Mouse (Mus musculus) gastrocnemius, postnatal 25 days (tissue): ENCODE measurements around the gene Zc3h15. TPM values are rescaled to one million over a fixed set of nuclear protein-coding genes. Genes with fewer than 3 reads are reported as not detected.
"Not testable (repeated sequence)": the region's sequence is repeated elsewhere in the genome, so short reads cannot be mapped to it uniquely, and the experiment has no call there.

Experiments
- DNase-seq: peaks from one replicate; pipeline ENCODE4 v3.0.0; 2022
- long read RNA-seq, 2 experiments: library from polyadenylated mRNA; stranded (forward); transcript quantifications; one replicate each; pipeline ENCODE4 v2.0.0; 2021
- total RNA-seq, 2 experiments: library from RNA; stranded (reverse); gene quantifications; 1 replicate in 1 of 2; 2 replicates in 1 of 2; pipeline ENCODE4 v1.2.3; 2021

The Zc3h15 gene
- 10 to 100 TPM; 50.4 to 57.5 TPM for total RNA-seq
- long read RNA-seq, experiment 1, transcript Zc3h15-201 (10 exons, 2,111 nt) = major isoform, 48 of 55 reads
- long read RNA-seq, experiment 1, partial matches to known transcripts = 7 of 55 reads
- long read RNA-seq, experiment 1, other reads (novel, unspliced or antisense) = 0 of 55 reads
- long read RNA-seq, experiment 2, transcript Zc3h15-201 (10 exons, 2,111 nt) = major isoform, 60 of 67 reads
- long read RNA-seq, experiment 2, partial matches to known transcripts = 6 of 67 reads
- long read RNA-seq, experiment 2, other reads (novel, unspliced or antisense) = 1 of 67 reads

DNA sequence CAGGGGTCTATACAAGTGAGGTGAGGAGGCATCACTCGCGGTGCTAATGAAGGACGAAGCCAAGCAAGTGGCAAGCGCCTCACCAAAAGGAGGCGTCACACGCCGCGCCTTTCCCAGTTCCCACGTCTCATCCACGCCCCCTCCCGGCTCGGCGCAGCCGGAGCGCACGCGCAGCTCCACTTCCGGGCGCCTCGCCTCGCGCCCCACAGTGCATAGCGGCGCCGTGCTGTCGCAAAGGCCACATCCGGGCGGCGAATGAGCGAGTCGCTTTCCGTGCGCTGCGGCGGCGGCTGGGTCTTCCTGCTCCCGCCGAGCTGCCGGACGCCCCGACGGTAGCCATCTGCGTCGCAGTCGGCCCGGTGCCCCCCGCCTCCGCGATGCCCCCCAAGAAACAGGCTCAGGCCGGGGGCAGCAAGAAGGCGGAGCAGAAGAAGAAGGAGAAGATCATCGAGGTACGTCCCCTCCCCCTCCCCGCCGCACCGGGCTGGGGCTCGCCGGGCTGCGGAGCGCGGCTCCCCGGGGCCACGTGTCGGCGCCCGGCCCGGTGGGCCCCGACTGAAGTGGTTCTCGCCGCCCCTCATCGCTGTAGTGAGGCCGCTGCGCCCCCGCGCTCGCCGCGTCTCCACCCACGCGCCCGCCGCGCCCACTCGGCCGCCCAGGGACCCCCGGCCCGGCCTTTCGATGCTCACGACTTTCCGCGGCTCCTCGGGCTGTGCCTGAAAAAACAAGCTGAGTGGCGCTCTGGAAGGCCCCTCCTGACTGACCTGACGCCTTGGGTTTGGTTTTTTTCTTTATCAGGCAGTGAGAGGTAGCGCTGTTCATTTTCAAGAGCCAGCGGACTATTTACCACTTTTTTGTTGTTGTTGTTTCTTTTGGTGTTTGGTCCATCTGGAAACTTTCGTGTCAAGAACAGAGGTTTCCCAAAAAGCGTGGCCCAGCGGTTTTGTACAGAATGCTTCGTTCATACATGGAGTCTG is at the start of gene Zc3h15:
Gene Zc3h15 (plus strand): TSS at position 160 of the 977 bp plus-strand sequence.
- peak; percentile 92 for DNase-seq

DNA sequence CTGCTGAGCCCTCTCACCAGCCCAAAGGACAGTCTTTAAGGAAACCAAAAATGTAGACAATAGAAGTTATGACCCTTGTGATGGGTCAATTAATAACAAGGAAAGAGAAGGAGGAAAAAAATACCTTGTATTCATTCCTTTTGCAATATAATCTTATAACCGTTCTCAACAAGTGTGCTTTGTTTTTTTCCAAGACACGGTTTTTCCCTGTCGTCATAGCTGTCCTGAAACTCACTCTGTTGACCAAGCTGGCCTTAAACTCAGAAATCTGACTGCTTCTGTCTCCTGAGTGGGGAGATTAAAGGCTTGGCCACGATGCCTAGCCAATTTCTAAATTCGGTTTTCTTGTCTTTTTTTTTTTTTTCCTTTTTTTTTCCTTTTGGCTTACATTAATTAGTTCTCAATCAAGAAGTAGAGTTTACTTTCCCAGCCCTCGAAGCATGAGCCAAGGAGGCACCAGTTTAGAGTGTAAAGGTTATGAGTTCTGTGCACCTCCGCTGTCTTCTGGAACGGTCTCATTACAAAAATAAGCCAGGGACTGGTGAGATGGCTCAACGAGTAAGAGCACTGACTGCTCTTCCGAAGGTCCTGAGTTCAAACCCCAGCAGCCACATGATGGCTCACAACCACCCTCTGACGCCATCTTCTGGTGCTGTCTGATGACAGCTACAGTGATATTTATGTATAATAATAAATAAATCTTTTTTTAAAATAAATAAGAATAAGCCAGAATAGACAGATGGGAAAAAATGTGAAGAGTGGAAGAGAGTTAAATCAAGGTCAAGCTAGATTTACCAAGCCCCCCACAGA is 23.5 kb upstream of the Zc3h15 start:
- DNase-seq = no peak

GRCm38 (mm10) chr2:83621511-83621910 is 22.7 kb upstream of the Zc3h15 start:
- no peak for DNase-seq

DNA sequence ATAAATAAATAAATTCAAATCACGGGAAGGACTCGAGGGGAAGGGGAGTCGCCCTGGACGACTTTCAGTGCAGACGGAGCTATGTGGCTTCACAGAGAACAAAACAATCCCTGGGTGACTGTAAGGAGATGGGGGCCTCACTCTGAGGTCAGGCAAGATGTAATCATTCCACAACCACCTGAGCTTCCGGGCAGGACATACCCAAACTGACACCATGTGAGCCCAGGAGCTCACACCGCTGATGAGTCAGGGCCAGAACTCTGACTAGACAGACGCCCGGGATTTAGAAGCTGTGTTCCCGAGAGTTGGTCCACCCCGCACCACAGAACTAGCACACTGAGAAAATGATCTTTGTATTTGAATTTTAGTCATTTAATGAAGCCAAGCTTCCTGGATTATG is 21.4 kb upstream of the Zc3h15 start:
- no peak for DNase-seq

GRCm38 (mm10) chr2:83624045-83624444 is 20.2 kb upstream of the Zc3h15 start:
- no peak for DNase-seq

GRCm38 (mm10) chr2:83625226-83626108 is 18.8 kb upstream of the Zc3h15 start:
- DNase-seq = peak; percentile 19

DNA sequence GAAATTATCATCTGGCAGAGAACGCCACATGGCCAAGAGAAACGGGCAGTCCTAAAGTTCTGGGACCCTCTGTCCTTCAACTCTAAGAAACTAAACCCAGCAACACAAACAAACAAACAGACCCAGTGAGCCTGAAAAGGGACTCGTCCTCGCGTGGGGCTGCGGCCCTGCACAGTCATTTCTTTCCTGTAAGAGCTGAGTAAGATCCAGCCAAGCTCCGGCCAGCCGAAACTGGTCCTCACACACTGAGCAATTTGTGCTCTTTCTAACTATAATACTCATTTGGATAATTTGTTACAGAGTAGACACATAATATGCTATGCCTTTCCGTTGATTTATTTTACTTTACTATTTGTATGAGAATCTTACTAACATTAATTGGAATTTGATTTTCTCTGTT is 17.4 kb upstream of the Zc3h15 start:
- DNase-seq = no peak

GRCm38 (mm10) chr2:83627495-83627894 is 16.7 kb upstream of the Zc3h15 start:
- no peak for DNase-seq

- no peak for DNase-seq
These were observed 16.3 kb upstream of the Zc3h15 start for GRCm38 (mm10) chr2:83627932-83628331.

- no peak for DNase-seq
These were observed 2.2 kb upstream of the Zc3h15 start for GRCm38 (mm10) chr2:83641993-83642392.

DNA sequence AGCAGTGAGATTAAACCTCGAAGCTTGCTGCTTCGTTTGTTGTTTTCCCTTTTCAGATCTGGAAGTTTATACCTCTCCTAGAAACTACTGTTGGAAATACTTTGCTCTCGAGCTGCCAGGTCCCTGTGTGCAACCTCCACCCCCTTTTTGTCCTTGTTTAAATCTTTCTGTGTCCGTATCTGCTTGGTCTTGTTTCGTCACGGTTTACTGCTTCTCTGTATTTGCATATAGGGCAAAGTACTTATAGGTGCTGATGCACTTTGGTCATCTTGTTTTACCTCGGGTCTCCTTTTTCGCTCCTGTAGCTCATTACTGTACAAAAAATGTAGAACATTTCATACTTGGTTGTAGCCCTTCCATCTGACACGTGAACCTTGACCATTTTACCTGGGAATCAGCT is 4.7 kb downstream of the Zc3h15 start:
- DNase-seq = no peak

GRCm38 (mm10) chr2:83652606-83653005 is 8.4 kb downstream of the Zc3h15 start:
- DNase-seq = no peak

GRCm38 (mm10) chr2:83659279-83659678 is 15.0 kb downstream of the Zc3h15 start:
- no peak for DNase-seq

- no peak for DNase-seq
These were observed 15.9 kb downstream of the Zc3h15 start for GRCm38 (mm10) chr2:83660114-83660513.

- DNase-seq = no peak
These were observed 17.1 kb downstream of the Zc3h15 start for GRCm38 (mm10) chr2:83661351-83661750.

GRCm38 (mm10) chr2:83665051-83665450 is 20.8 kb downstream of the Zc3h15 start:
- not testable (repeated sequence) for DNase-seq

DNA sequence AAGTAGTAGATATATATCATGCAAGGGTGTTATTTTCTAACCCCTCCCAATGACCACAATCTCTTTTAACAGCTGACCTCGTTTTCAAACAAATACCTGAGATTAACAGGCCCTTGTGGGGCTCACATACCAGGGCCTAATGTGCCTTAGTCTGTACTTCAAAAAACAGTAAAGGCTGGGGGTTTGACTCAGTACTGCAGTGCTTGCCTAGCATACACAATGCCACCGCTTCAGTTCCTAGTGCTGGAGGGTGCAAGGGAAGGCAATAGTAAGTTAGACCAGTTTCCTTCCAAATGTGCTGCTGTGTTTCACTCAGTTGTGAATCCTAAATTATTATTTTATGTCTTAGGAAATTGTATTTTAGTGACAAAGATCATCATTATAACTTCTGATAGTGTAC is 23.2 kb downstream of the Zc3h15 start:
- DNase-seq = no peak

DNA sequence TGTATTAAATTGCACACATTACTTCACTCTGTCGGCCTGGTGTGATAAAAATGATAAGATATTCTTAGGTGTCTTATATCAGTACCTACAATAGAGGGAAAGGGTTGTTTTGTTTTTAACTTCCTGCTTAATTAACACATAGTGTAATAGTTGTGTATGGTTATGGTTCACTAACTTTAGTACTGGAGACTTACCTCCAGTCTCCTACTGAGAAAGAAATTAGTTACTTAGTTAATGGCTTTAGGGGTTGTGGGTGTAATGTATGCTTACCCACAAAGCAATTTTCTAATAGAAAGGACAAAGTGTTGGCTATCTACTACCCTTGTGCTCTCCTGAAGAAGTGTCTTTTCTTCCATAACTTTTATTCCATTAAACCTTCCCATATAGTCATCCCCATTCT is 23.8 kb downstream of the Zc3h15 start:
- DNase-seq = no peak

DNA sequence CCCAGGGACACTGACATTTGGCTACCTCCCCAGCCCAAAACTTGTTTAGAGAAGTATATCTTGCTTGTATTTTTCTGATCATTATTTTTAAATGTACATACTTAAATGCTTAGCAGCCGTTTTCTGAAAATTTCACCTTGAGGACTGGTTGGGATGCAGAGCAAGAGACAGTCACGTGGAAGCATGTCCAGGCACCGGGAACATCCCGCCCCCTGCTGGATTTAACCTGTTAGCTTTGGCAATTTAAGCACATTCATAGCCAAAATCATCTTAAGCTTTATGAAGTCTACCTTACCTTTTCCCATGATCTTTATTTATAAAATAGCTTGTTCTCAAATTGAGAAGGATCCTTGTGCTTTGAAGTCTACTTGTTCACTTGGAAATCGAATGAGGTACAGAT is 25.8 kb downstream of the Zc3h15 start:
- DNase-seq = no peak

DNA sequence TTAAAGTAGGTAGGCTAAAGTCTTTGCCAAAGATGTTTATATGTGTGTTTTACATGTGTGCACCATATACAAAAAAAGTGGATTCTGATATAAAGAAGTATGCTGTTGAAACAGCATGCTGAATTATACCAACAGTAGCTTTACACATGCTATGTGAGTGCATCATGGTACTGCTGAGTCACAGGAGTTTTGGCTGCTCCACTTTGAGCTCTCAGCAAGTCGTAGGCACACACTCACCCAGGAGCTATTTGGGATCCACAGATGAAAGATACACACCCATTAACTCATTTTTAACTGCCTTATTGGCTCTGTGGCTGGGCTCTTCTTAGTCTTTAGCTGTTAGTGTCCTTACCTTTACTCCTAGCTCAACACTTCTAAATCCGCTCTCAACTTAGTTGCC is 27.6 kb downstream of the Zc3h15 start:
- DNase-seq = no peak

DNA sequence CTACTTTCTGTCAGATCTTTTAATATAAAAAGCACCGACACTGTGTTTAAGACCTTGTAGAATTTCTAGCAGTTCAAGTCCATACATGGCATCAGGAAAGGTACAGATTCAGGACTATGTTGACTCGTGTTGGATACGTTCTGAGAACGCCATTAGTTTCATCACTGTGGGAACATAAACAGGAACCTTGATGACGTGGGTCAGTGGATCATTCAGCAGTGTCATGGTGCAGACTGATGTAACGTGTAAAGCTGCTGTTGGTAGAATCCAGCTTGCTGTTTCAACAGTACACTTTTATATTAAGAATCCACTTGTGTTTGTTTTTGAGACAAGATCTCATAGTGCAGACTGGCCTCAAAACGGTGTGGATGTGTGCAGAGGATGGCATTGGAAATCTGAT is 28.8 kb downstream of the Zc3h15 start:
- no peak for DNase-seq
